Mouse (Mus musculus) CD4-positive helper T cell, adult 2 months (primary cell): ENCODE measurements around the gene Mrpl42.
A peak's percentile ranks its signal among the peaks of the same experiment; 100 is the strongest.
"Not testable (repeated sequence)": the region's sequence is repeated elsewhere in the genome, so short reads cannot be mapped to it uniquely, and the experiment has no call there.

Experiments
- DNase-seq: peaks from one replicate; pipeline ENCODE4 v3.0.0-alpha.2; 2012; ENCODE audit warnings: low read depth, missing footprints, low spot score

Mrpl42 gene

GRCm38 (mm10) chr10:95501463-95502081 lies at the start of gene Mrpl42:
Mrpl42 (minus strand) TSS chr10:95501940.
- DNase-seq: peak; percentile 83

- DNase-seq: peak; percentile 44
Measured at GRCm38 (mm10) chr10:95550506-95550905, 48.8 kb upstream of the Mrpl42 start.

- DNase-seq: not testable (repeated sequence)
Measured at GRCm38 (mm10) chr10:95549080-95549479, 47.3 kb upstream of the Mrpl42 start.

GRCm38 (mm10) chr10:95548154-95548826 lies 46.5 kb upstream of the Mrpl42 start:
- no peak for DNase-seq

GRCm38 (mm10) chr10:95546178-95546577 lies 44.4 kb upstream of the Mrpl42 start:
- DNase-seq: no peak

GRCm38 (mm10) chr10:95545051-95545450 lies 43.3 kb upstream of the Mrpl42 start:
- DNase-seq: no peak

- DNase-seq: no peak
Measured at GRCm38 (mm10) chr10:95544651-95545050, 42.9 kb upstream of the Mrpl42 start.

GRCm38 (mm10) chr10:95544004-95544403 lies 42.3 kb upstream of the Mrpl42 start:
- DNase-seq: no peak

- DNase-seq: no peak
Measured at GRCm38 (mm10) chr10:95543377-95543776, 41.6 kb upstream of the Mrpl42 start.

GRCm38 (mm10) chr10:95542916-95543315 lies 41.2 kb upstream of the Mrpl42 start:
- DNase-seq: no peak

- no peak for DNase-seq
Measured at GRCm38 (mm10) chr10:95539841-95540240, 38.1 kb upstream of the Mrpl42 start.

GRCm38 (mm10) chr10:95539260-95539659 lies 37.5 kb upstream of the Mrpl42 start:
- DNase-seq: no peak

GRCm38 (mm10) chr10:95536222-95536541 lies 34.4 kb upstream of the Mrpl42 start:
- no peak for DNase-seq

GRCm38 (mm10) chr10:95535399-95536221 lies 33.9 kb upstream of the Mrpl42 start:
- no peak for DNase-seq

GRCm38 (mm10) chr10:95533382-95533781 lies 31.6 kb upstream of the Mrpl42 start:
- no peak for DNase-seq

- no peak for DNase-seq
Measured at GRCm38 (mm10) chr10:95532916-95533315, 31.2 kb upstream of the Mrpl42 start.

- DNase-seq: no peak
Measured at GRCm38 (mm10) chr10:95530551-95531121, 28.9 kb upstream of the Mrpl42 start.

- no peak for DNase-seq
Measured at GRCm38 (mm10) chr10:95526495-95527122, 24.9 kb upstream of the Mrpl42 start.

GRCm38 (mm10) chr10:95525871-95526270 lies 24.1 kb upstream of the Mrpl42 start:
- no peak for DNase-seq

GRCm38 (mm10) chr10:95525037-95525675 lies 23.4 kb upstream of the Mrpl42 start:
- no peak for DNase-seq

- no peak for DNase-seq
Measured at GRCm38 (mm10) chr10:95517656-95518055, 15.9 kb upstream of the Mrpl42 start.
